Mouse (Mus musculus): ENCODE measurements around the gene Fzr1.

DNA sequence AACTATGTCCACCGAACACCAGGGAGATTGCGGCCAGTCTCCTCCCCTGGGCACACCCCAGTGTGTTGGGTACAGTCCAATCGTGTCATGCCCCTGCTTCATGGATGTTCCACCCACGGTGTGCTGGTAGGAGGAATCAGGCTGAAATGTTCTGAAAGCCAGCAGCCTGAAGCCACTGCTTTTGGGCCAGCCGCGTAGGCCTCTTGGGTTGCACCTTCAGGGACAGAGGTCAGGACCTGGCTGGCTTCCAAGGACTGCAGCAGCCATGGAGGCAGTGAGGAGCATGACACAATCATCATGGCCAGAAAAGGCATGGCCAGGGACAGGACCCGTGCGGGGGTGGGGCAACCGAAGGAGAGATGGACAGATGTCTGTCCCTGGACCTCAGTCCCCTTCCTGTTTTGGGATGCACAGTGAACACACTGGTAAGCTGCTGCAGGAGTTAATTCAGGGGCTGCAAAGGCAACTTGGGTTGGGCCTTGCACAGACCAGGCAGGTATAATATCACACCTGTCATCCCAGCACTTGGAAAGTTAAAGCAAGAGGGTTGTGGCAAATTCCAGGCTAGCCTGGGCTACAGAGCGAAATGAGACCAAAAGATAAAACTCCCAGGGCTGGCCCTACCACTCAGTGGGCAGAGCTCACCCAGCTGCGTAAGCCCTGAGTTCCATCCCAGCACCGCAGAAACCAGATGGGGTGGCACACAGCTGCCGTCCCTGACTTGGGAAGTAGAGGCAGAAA lies 59.6 kb downstream of the Fzr1 start:
- no peak for TF ChIP-seq CTCF (IDR thresholded peaks at IDR 0.05; ENCODE audit: control insufficient read depth, insufficient read depth, insufficient read length)
- no peak for TF ChIP-seq USF1 (IDR thresholded peaks at IDR 0.05; ENCODE audit: low read depth)

Measured in C2C12 (cell line).